Mouse (Mus musculus) intestine, embryonic 14.5 days (tissue): ENCODE results near the gene Jph4. TPM values are rescaled to one million over a fixed set of nuclear protein-coding genes. Genes with fewer than 3 reads are reported as not detected.

ENCODE experiments used
- ATAC-seq: fragments of 200-750 bp; cut with Nextera tagmentation; replicated peaks from 2 replicates; pipeline ENCODE4 v1.8.0; 2017; ENCODE audit warnings: low read depth, moderate number of reproducible peaks, moderate TSS enrichment, moderate library complexity; ENCODE audit not compliant: low FRiP score, low TSS enrichment
- DNase-seq: peaks from one replicate; pipeline ENCODE4 v3.0.0-alpha.2; 2018; ENCODE audit warnings: low spot score
- H3K27ac ChIP-seq: fragments of 300-500 bp; sonication (generic); 2 replicates; pipeline ENCODE4 v1.5.1; 2014; ENCODE audit warnings: low read depth, mild to moderate bottlenecking, control low read depth
- H3K27me3 ChIP-seq: fragments of 300-500 bp; sonication (generic); replicated peaks from 2 replicates; pipeline ENCODE4 v1.6.1; 2014; ENCODE audit warnings: low read length, control low read depth; ENCODE audit not compliant: control insufficient read depth, insufficient read depth
- H3K36me3 ChIP-seq: fragments of 300-500 bp; sonication (generic); 2 replicates; pipeline ENCODE4 v1.6.1; 2014; ENCODE audit warnings: low read length, control low read depth; ENCODE audit not compliant: control insufficient read depth, insufficient read depth
- H3K4me1 ChIP-seq: fragments of 300-500 bp; sonication (generic); replicated peaks from 2 replicates; pipeline ENCODE4 v1.6.1; 2014; ENCODE audit warnings: low read length, control low read depth, mixed read lengths; ENCODE audit not compliant: control insufficient read depth, insufficient read depth
- H3K4me2 ChIP-seq: fragments of 300-500 bp; sonication (generic); 2 replicates; pipeline ENCODE4 v1.6.1; 2014; ENCODE audit warnings: low read length
- H3K4me3 ChIP-seq: fragments of 300-500 bp; sonication (generic); 2 replicates; pipeline ENCODE4 v1.5.1; 2014; ENCODE audit warnings: low read depth, low read length, control low read depth, mixed read lengths
- H3K9ac ChIP-seq: fragments of 300-500 bp; sonication (generic); 2 replicates; pipeline ENCODE4 v1.6.1; 2014; ENCODE audit warnings: mild to moderate bottlenecking, low read length
- H3K9me3 ChIP-seq: fragments of 300-500 bp; sonication (generic); 2 replicates; pipeline ENCODE4 v1.6.1; 2016; ENCODE audit warnings: low read length, control low read depth; ENCODE audit not compliant: control insufficient read depth
- WGBS: fragments of 180-500 bp; shearing (Covaris S2); extraction: QIAGEN DNeasy Blood & Tissue Kit; methylation state at CpG from one replicate; pipeline ENCODE4 v1.1.7; 2014; 5-methylcytosine and 5-hydroxymethylcytosine counted together
- polyA plus RNA-seq: library from polyadenylated mRNA; unstranded; fragments of >200 nt; fragmentation: Nextera tagmentation; extraction: Ambion mirVana; gene quantifications from 2 replicates; pipeline ENCODE4 v1.2.1, GENCODE M21; 2014

Jph4 gene
- polyA plus RNA-seq, 1 experiment from 2014 or later: 2.0 TPM

DNA sequence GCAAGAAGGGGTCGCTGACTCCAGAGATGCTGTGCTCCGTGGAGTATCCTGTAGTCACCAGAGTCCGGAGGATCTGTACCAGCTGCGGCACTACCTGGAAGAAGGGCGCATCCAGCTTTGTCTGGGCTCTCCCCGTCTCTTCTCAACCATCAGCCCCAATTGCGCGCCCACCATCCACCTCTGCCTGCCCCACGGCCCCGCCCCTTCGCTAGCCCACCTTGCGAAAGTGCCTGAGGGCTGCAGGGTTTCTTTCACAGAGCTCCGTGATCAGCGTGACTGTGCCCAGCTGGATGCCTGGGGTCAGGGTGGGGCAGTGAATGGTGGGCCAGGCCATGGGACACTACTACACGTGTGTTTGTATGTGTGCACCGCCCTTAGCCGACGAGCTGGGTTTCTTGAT is 12.4 kb downstream of the Jph4 start:
- H3K4me1 ChIP-seq: peaks cover 30% of the 10 kb centered on the region
- no peak overlapping the region for H3K4me3 ChIP-seq
- peaks cover 4% of the 10 kb centered on the region; the same call in 1 of the 2 replicates for H3K27me3 ChIP-seq
- H3K9me3 ChIP-seq: no peaks in the 10 kb centered on the region
- H3K36me3 ChIP-seq: peaks cover 9% of the 10 kb centered on the region
- DNase-seq: no peak
- H3K27ac ChIP-seq: no peak overlapping the region
- no peak for ATAC-seq
- 84% methylated on average over 18 of the region's 18 CpGs for WGBS
- no peak overlapping the region for H3K9ac ChIP-seq
- H3K4me2 ChIP-seq: no peak overlapping the region

DNA sequence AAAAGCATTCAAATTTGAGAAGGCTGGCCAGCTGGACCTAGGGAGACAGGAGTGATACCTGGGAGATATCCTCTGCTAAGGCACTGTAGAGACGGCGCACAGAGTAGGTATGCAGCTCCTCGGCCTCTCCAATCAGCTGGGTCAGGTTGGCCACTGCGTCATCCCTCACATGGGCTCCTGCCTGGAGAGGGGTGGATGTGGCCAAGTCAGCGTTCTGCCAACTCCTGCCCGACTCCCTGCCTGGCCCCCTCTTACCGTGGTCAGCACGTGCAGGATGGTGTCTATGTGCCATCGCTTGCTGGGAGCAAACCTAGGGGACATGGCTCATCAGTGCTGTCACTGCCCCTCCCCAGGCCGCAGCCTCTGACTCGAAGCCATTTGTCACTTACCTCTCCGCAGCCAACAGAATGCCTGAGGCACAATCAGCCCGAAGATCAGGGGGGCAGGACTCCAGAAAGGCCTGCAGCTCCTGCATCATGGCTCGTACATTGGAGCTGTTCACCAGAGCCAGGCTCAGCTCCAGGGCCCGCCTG is 14.4 kb downstream of the Jph4 start:
- WGBS: 83% methylated on average over 15 of the region's 15 CpGs
- peaks cover 9% of the 10 kb centered on the region for H3K4me1 ChIP-seq
- ATAC-seq (no peak), DNase-seq (no peak)
- no peaks in the 10 kb centered on the region for H3K9me3 ChIP-seq
- no peaks in the 10 kb centered on the region for H3K27me3 ChIP-seq
- no peak overlapping the region for H3K4me3 ChIP-seq
- no peak overlapping the region for H3K27ac ChIP-seq
- peaks cover 27% of the 10 kb centered on the region for H3K36me3 ChIP-seq
- no peak overlapping the region for H3K4me2 ChIP-seq
- no peak overlapping the region for H3K9ac ChIP-seq

DNA sequence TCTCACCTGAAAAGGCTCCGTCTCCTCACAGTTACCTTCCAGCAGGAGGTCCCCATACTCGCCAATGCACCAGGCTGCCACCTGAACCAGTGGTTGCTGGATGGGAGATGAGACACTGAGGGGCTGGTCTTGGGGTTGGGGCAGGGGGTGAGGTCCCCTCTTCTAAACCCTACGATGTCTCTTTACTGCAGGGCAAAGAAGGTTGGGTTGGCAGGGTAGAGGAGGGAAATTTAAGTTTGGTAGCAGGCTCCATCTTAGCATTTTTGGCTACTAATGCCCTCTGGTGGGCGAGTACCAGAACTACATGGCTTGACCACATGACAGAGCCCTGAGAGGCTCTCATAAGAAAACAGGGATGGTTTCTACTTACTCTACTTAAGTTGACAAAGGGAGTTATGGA is 15.1 kb downstream of the Jph4 start:
- peaks cover 9% of the 10 kb centered on the region; the same call in 1 of the 2 replicates for H3K4me1 ChIP-seq
- peaks cover 29% of the 10 kb centered on the region for H3K36me3 ChIP-seq
- DNase-seq (no peak), ATAC-seq (no peak)
- no peaks in the 10 kb centered on the region for H3K9me3 ChIP-seq
- H3K4me3 ChIP-seq: no peak overlapping the region
- H3K9ac ChIP-seq: no peak overlapping the region
- WGBS: 53% methylated on average over 4 of the region's 4 CpGs
- H3K4me2 ChIP-seq: no peak overlapping the region
- no peak overlapping the region for H3K27ac ChIP-seq
- no peaks in the 10 kb centered on the region for H3K27me3 ChIP-seq

DNA sequence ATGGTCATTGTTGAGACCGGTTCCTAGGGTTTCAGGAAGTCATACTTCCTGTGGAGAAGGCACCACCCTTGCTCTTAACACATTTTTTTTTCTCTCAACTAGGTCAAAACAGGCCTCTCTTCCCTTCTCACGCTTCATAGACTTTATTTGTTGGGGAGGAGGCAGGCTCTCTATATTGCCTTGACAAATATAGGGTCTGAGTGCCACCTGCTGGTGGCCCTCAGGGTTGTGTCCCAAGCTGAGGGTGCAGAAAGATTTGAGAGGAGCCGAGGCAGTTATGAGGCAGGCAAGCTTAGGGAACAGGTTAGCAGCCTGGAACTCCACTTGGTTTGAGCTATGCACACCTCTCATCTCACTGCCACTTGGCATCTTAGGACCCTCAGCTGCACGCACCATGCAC is 18.7 kb downstream of the Jph4 start:
- 65% methylated on average over 4 of the region's 4 CpGs for WGBS
- Histone ChIP-seq H3K36me3 (peaks cover 23% of the 10 kb centered on the region), H3K9me3 (no peaks in the 10 kb centered on the region), H3K4me3 (no peak overlapping the region), H3K9ac (no peak overlapping the region), H3K4me1 (peaks cover 15% of the 10 kb centered on the region), H3K27me3 (no peaks in the 10 kb centered on the region), H3K4me2 (no peak overlapping the region), H3K27ac (no peak overlapping the region)
- ATAC-seq (no peak), DNase-seq (no peak)

DNA sequence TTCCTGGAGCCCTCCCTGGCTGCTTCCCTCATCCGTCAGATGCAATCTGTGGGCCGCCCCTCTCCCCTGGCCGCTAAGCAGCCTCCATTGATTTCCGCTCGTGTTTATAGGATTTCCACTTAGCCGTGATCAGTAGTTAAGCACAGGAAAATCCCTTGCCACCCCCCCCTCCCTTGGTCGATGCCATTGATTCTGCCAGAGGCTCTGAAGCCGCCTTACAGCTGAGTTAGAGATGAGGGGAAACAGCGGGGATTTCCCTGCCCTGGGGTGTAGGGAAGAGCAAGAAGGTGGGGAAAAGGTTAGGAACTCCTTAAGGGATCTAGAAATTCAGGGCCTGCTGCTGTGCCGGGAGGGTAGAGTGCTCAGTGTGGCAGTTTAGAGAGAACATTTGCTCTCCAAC is 19.1 kb downstream of the Jph4 start:
- ATAC-seq: no peak
- peaks cover 23% of the 10 kb centered on the region for H3K36me3 ChIP-seq
- no peak for DNase-seq
- 69% methylated on average over 10 of the region's 10 CpGs for WGBS
- H3K4me1 ChIP-seq: peaks cover 15% of the 10 kb centered on the region
- no peaks in the 10 kb centered on the region for H3K27me3 ChIP-seq
- H3K9me3 ChIP-seq: no peaks in the 10 kb centered on the region
- no peak overlapping the region for H3K4me3 ChIP-seq
- no peak overlapping the region for H3K27ac ChIP-seq
- no peak overlapping the region for H3K4me2 ChIP-seq
- H3K9ac ChIP-seq: no peak overlapping the region

DNA sequence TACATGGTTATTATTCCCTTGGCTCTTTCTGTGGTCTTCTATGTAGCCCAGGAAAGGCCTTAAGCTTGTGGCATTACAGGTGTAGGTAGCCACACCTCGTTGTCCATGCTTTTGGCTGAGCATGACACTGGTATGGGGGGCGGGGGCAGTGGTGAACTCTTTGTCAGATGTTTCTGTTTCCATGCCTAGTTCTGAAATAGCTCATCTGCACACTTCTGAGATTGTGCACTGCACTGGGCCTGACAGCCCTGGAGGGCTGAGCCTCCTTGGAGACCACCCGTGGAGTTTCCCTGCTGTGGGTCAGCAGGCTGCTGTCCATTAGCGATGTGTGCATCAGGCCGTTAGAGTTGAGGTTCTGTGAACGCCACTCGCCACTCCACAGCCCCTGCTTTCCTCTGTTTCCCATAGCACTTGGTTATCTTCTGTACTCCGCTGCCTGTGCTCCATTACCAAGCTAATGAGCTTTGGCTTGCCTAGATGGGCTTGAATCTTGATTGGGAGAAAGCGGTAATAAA is 20.1 kb downstream of the Jph4 start:
- H3K9me3 ChIP-seq: no peaks in the 10 kb centered on the region
- no peak overlapping the region for H3K4me3 ChIP-seq
- H3K27me3 ChIP-seq: no peaks in the 10 kb centered on the region
- no peak overlapping the region for H3K27ac ChIP-seq
- no peak for ATAC-seq
- H3K36me3 ChIP-seq: peaks cover 23% of the 10 kb centered on the region
- 50% methylated on average over 9 of the region's 9 CpGs for WGBS
- DNase-seq: no peak
- H3K9ac ChIP-seq: no peak overlapping the region
- H3K4me1 ChIP-seq: peaks cover 17% of the 10 kb centered on the region
- peak overlapping the region; percentile 84 for H3K4me2 ChIP-seq

DNA sequence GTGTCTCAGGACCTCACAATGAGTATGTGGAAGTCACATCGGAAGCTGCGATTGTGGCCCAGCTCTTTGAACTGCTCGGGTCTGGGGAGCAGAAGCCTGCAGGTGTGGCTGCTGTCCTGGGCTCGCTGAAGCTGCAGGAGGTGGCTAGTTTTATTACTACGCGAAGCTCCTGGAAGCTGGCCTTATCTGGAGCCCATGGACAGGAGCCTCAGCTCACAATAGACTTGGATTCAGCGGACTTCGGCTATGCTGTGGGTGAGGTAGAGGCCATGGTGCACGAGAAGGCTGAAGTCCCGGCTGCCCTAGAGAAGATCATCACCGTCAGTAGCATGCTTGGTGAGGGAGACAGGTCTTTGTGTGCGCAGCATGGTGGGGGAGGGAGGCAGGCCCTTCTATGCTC is 21.1 kb downstream of the Jph4 start:
- no peaks in the 10 kb centered on the region for H3K27me3 ChIP-seq
- ATAC-seq (no peak), DNase-seq (no peak)
- 56% methylated on average over 12 of the region's 12 CpGs for WGBS
- peak overlapping the region; percentile 77 for H3K4me3 ChIP-seq
- H3K9ac ChIP-seq: peak overlapping the region; percentile 72
- no peaks in the 10 kb centered on the region for H3K9me3 ChIP-seq
- H3K4me2 ChIP-seq: peak overlapping the region; percentile 84
- H3K4me1 ChIP-seq: peaks cover 22% of the 10 kb centered on the region
- H3K36me3 ChIP-seq: peaks cover 21% of the 10 kb centered on the region
- peak overlapping the region; percentile 78; the same call in 1 of the 2 replicates for H3K27ac ChIP-seq

DNA sequence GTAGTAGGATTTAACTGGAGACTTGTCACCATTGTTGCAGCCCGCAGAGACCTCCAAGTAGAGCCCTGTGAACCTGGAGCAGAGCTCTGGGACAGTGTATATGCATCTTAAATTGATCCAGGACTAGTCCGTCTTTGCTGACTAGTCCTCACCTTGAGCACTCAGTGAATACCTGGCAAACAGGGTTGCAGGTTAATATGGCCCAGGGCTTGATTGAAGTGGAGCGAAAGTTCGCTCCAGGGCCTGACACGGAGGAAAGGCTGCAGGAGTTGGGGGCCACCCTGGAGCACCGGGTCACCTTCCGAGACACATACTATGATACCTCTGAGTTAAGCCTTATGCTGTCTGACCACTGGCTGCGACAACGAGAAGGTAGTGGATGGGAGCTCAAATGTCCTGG is 21.5 kb downstream of the Jph4 start:
- no peaks in the 10 kb centered on the region for H3K9me3 ChIP-seq
- peak overlapping the region; percentile 77 for H3K4me3 ChIP-seq
- 47% methylated on average over 9 of the region's 9 CpGs for WGBS
- DNase-seq (no peak), ATAC-seq (peak; percentile 3; the same call in 1 of the 2 replicates)
- peak overlapping the region; percentile 78; the same call in 1 of the 2 replicates for H3K27ac ChIP-seq
- H3K4me2 ChIP-seq: peak overlapping the region; percentile 84
- H3K27me3 ChIP-seq: no peaks in the 10 kb centered on the region
- H3K4me1 ChIP-seq: peaks cover 22% of the 10 kb centered on the region
- H3K9ac ChIP-seq: peak overlapping the region; percentile 72
- H3K36me3 ChIP-seq: peaks cover 21% of the 10 kb centered on the region

DNA sequence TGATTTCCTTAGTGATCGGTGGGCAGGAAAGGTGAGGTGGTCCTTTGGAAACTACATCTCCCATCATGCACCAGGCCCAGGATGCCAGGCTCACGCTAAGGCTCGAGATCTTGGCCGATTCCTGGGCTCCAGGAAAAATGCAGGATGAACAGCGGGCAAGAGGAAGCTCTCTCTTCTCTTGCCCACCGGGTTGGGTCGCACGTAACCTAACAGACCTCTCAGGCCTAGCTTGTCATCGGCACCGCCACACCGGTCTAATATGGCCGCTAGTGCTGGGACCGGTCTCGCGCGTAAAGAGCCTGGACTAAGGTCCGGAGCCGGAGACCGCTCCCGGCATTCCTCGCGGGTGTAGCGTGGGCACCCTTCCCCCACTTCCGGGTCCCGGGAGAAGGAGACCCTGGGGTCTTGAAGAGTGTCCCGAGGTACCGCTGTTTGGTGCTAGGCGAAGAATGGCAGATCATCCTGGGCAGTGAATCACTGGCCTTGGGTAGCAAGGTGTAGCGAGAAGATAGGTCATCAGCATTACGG is 22.0 kb downstream of the Jph4 start, which contains the start of gene Thtpa:
Thtpa (plus strand) TSS at position 81 of the 528 bp plus-strand sequence.
- peak within 1 kb of the TSS; percentile 84 for H3K4me2 ChIP-seq
- peaks cover 21% of the 10 kb centered on the region for H3K36me3 ChIP-seq
- peak within 1 kb of the TSS; percentile 77 for H3K4me3 ChIP-seq
- H3K27ac ChIP-seq: peak within 1 kb of the TSS; percentile 78
- peaks cover 26% of the 10 kb centered on the region for H3K4me1 ChIP-seq
- ATAC-seq (peak; percentile 72), DNase-seq (peak; percentile 91)
- peak within 1 kb of the TSS; percentile 72 for H3K9ac ChIP-seq
- 1% methylated on average over 30 of the region's 30 CpGs for WGBS
- H3K9me3 ChIP-seq: no peaks in the 10 kb centered on the region
- H3K27me3 ChIP-seq: no peaks in the 10 kb centered on the region
